Mouse (Mus musculus): ENCODE results near the gene Cntln. TPM values are rescaled to one million over a fixed set of nuclear protein-coding genes. Genes with fewer than 3 reads are reported as not detected.

Cntln gene
- polyA plus RNA-seq, 1 experiment from 2014 or later = 5.8 TPM

- Histone ChIP-seq H3K27ac (ENCODE audit: low read length) (no peak overlapping the region), H3K4me1 (ENCODE audit: insufficient read depth, low read depth, low read length) (no peaks in the 10 kb centered on the region), H3K4me3 (ENCODE audit: low read depth, low read length) (no peak overlapping the region), H3K9me3 (ENCODE audit: low read length) (no peaks in the 10 kb centered on the region), H3K9ac (replicated peaks; ENCODE audit: low read depth) (no peak overlapping the region), H3K4me2 (replicated peaks; ENCODE audit: low read depth, low read length) (no peak overlapping the region), H3K27me3 (replicated peaks; ENCODE audit: insufficient read depth, low read length) (no peaks in the 10 kb centered on the region), H3K36me3 (ENCODE audit: insufficient read depth, low read length) (no peaks in the 10 kb centered on the region)
- no peak for DNase-seq (ENCODE audit: low spot score)
- no peak for ATAC-seq
- TF ChIP-seq EP300 (IDR thresholded peaks at IDR 0.05) (no peak), CTCF (IDR thresholded peaks at IDR 0.05) (no peak)
Measured at GRCm38 (mm10) chr4:85010846-85011245, 126.7 kb downstream of the Cntln start.

- Histone ChIP-seq H3K27me3 (replicated peaks; ENCODE audit: insufficient read depth, low read length) (no peaks in the 10 kb centered on the region), H3K9ac (replicated peaks; ENCODE audit: low read depth) (no peak overlapping the region), H3K4me1 (ENCODE audit: insufficient read depth, low read depth, low read length) (no peaks in the 10 kb centered on the region), H3K36me3 (ENCODE audit: insufficient read depth, low read length) (no peaks in the 10 kb centered on the region), H3K4me2 (replicated peaks; ENCODE audit: low read depth, low read length) (no peak overlapping the region), H3K4me3 (ENCODE audit: low read depth, low read length) (no peak overlapping the region), H3K9me3 (ENCODE audit: low read length) (no peaks in the 10 kb centered on the region), H3K27ac (ENCODE audit: low read length) (no peak overlapping the region)
- ATAC-seq (no peak), DNase-seq (ENCODE audit: low spot score) (no peak)
- no peak for TF ChIP-seq EP300 (IDR thresholded peaks at IDR 0.05)
- no peak for TF ChIP-seq CTCF (IDR thresholded peaks at IDR 0.05)
- WGBS = 59% methylated on average over 2 of the region's 2 CpGs
Measured at GRCm38 (mm10) chr4:85045748-85046147, 161.6 kb downstream of the Cntln start.

DNA sequence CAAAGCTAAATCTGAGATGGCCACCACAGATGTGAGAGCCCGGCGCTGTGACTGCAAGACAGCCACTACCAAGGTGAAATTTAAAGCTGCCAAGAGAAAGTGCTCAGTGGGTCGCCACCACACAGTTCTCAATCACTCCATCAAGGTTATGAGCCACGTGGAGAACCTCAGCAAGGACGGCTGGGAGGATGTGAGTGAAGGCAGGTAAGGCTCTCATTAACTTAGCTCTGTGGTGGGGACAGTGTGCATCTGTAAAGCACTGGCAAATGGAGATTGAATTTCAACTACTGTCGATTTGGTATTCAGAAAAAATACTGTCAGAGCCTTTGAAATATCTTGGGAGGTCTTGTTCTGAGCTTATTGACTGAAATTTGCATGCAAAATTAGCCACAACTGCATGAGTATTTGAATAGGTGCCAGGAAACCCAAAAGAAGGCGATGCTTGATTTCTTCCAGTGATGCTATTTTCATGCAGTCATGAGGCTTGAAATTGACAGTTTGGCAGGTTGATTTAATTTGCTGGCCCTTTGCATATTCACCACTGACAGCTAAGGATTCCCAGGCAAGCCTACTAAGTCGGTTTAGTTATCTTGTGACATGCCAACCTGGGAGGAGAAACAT, 165.9 kb downstream of the Cntln start:
- Histone ChIP-seq H3K9ac (replicated peaks; ENCODE audit: low read depth) (no peak overlapping the region), H3K27ac (ENCODE audit: low read length) (no peak overlapping the region), H3K27me3 (replicated peaks; ENCODE audit: insufficient read depth, low read length) (no peaks in the 10 kb centered on the region), H3K4me1 (ENCODE audit: insufficient read depth, low read depth, low read length) (no peaks in the 10 kb centered on the region), H3K4me3 (ENCODE audit: low read depth, low read length) (no peak overlapping the region), H3K36me3 (ENCODE audit: insufficient read depth, low read length) (no peaks in the 10 kb centered on the region), H3K4me2 (replicated peaks; ENCODE audit: low read depth, low read length) (no peak overlapping the region), H3K9me3 (ENCODE audit: low read length) (no peaks in the 10 kb centered on the region)
- DNase-seq (ENCODE audit: low spot score) (no peak), ATAC-seq (no peak)
- 73% methylated on average over 8 of the region's 8 CpGs for WGBS
- TF ChIP-seq CTCF (IDR thresholded peaks at IDR 0.05) (no peak), EP300 (IDR thresholded peaks at IDR 0.05) (no peak)

DNA sequence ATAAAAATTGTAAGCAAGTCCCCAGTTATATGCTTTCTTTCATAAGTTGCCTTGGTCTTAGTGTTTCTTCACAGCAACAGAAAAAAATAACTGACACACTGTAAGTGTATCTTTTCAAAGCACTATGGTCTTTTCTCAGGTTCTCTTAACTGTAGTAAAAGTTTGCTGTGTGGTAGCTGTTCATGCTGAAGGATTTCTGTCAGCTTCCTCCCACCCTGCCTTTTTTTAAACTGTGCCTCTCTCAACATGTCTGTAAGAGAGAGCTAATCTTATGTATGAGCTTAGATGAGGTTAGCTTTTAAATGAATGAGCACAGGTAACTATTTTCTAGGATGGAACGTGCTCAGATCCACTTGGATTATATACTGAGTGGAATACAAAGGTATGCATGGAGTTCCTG, 170.5 kb downstream of the Cntln start:
- ATAC-seq (no peak), DNase-seq (ENCODE audit: low spot score) (no peak)
- Histone ChIP-seq H3K4me1 (ENCODE audit: insufficient read depth, low read depth, low read length) (no peaks in the 10 kb centered on the region), H3K4me3 (ENCODE audit: low read depth, low read length) (no peak overlapping the region), H3K27ac (ENCODE audit: low read length) (no peak overlapping the region), H3K4me2 (replicated peaks; ENCODE audit: low read depth, low read length) (no peak overlapping the region), H3K9me3 (ENCODE audit: low read length) (no peaks in the 10 kb centered on the region), H3K9ac (replicated peaks; ENCODE audit: low read depth) (no peak overlapping the region), H3K36me3 (ENCODE audit: insufficient read depth, low read length) (no peaks in the 10 kb centered on the region), H3K27me3 (replicated peaks; ENCODE audit: insufficient read depth, low read length) (no peaks in the 10 kb centered on the region)
- TF ChIP-seq CTCF (IDR thresholded peaks at IDR 0.05) (no peak), EP300 (IDR thresholded peaks at IDR 0.05) (no peak)
- WGBS = 72% methylated on average over 1 of the region's 1 CpGs

- Histone ChIP-seq H3K9me3 (ENCODE audit: low read length) (no peaks in the 10 kb centered on the region), H3K27me3 (replicated peaks; ENCODE audit: insufficient read depth, low read length) (no peaks in the 10 kb centered on the region), H3K27ac (ENCODE audit: low read length) (no peak overlapping the region), H3K4me2 (replicated peaks; ENCODE audit: low read depth, low read length) (no peak overlapping the region), H3K4me1 (ENCODE audit: insufficient read depth, low read depth, low read length) (no peaks in the 10 kb centered on the region), H3K36me3 (ENCODE audit: insufficient read depth, low read length) (no peaks in the 10 kb centered on the region), H3K4me3 (ENCODE audit: low read depth, low read length) (no peak overlapping the region), H3K9ac (replicated peaks; ENCODE audit: low read depth) (no peak overlapping the region)
- WGBS = 91% methylated on average over 2 of the region's 2 CpGs
- DNase-seq (ENCODE audit: low spot score) (no peak), ATAC-seq (no peak)
- no peak for TF ChIP-seq CTCF (IDR thresholded peaks at IDR 0.05)
- TF ChIP-seq EP300 (IDR thresholded peaks at IDR 0.05) = no peak
Measured at GRCm38 (mm10) chr4:85059598-85059997, 175.5 kb downstream of the Cntln start.

DNA sequence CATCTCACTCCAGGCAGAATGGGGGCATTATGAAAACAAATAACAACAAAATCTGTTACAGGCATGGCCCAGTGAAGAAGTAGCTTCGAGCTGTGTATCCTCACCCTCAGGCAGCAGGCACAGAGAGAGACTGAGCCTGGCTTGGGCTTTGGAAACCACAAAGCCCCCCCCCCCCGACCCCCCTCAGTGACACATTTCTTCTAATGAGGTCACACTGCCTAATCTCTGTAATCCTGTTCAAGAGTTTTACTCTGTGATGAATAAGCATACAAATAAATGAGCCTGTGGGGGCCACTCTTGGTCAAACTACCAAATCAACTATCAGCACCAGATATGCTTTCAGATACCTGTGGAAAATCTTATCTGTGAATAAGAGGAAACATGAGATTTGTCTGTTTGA, 177.6 kb downstream of the Cntln start:
- no peak for DNase-seq (ENCODE audit: low spot score)

DNA sequence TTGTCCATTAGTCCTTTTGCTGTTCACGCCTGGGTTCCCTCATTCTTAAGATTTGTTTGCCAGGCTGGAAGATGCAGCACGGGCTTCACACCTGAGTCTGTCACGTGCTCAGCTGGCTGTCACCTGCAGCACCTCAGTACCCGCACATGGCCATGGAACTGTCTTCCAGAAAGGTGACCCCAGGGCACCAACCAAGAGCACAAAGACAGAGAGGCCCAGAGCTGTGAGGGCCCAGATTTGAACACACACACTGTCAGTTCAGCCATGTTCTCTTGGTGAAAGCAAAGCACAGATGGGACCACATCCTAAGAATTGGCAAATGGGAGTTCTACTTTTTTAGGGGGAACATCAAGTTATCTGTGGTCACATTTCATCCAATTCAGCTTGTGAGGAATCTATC, 211.9 kb downstream of the Cntln start:
- Histone ChIP-seq H3K4me2 (replicated peaks; ENCODE audit: low read depth, low read length) (no peak overlapping the region), H3K36me3 (ENCODE audit: insufficient read depth, low read length) (no peaks in the 10 kb centered on the region), H3K27me3 (replicated peaks; ENCODE audit: insufficient read depth, low read length) (no peaks in the 10 kb centered on the region), H3K4me3 (ENCODE audit: low read depth, low read length) (no peak overlapping the region), H3K9ac (replicated peaks; ENCODE audit: low read depth) (no peak overlapping the region), H3K27ac (ENCODE audit: low read length) (no peak overlapping the region), H3K9me3 (ENCODE audit: low read length) (no peaks in the 10 kb centered on the region), H3K4me1 (ENCODE audit: insufficient read depth, low read depth, low read length) (no peaks in the 10 kb centered on the region)
- TF ChIP-seq EP300 (IDR thresholded peaks at IDR 0.05) (no peak), CTCF (IDR thresholded peaks at IDR 0.05) (no peak)
- no peak for DNase-seq (ENCODE audit: low spot score)
- ATAC-seq = no peak
- WGBS = 83% methylated on average over 4 of the region's 4 CpGs

More for the DNA sequence above, 177.6 kb downstream of the Cntln start:
- no peak for ATAC-seq
- Histone ChIP-seq H3K4me3 (ENCODE audit: low read depth, low read length) (no peak overlapping the region), H3K9me3 (ENCODE audit: low read length) (no peaks in the 10 kb centered on the region), H3K4me2 (replicated peaks; ENCODE audit: low read depth, low read length) (no peak overlapping the region), H3K27ac (ENCODE audit: low read length) (no peak overlapping the region), H3K4me1 (ENCODE audit: insufficient read depth, low read depth, low read length) (no peaks in the 10 kb centered on the region), H3K36me3 (ENCODE audit: insufficient read depth, low read length) (no peaks in the 10 kb centered on the region), H3K9ac (replicated peaks; ENCODE audit: low read depth) (no peak overlapping the region), H3K27me3 (replicated peaks; ENCODE audit: insufficient read depth, low read length) (no peaks in the 10 kb centered on the region)
- 70% methylated on average over 2 of the region's 2 CpGs for WGBS
- TF ChIP-seq CTCF (IDR thresholded peaks at IDR 0.05) (no peak), EP300 (IDR thresholded peaks at IDR 0.05) (no peak)
